ENCODE assay signal across 19 mouse cellular contexts in the genomic region with DNA sequence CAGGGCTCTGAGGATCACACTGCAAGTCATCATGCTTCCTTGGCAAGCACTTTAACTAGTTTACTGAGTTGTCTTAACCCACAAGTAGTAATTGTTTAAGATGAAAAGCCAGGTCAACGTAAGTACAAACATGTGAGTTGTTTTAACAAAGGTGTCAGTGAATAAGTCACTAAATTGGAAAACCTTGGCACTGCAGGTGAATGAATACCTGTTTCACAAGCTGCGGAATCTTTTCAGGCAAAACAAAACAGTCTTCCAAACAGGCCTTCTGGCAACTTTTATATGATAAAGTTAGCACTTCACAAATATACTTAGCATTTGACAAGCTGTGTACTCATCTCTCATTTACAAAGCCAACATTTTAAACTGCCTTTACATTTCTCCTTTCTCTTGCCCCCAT. TPM values are rescaled to one million over a fixed set of nuclear protein-coding genes. Genes with fewer than 3 reads are reported as not detected.
"Had no signal": no experiment of that assay in that cellular context is flagged by ENCODE, and none has a peak within 500 bp of the region (broad histone marks: within the 10 kb centered on the region; RNA-seq: fewer than 3 reads in every experiment).

No protein-coding gene starts in this region.

- DNase-seq: kidney, adult 18-20 months; kidney, postnatal 25 days; liver, embryonic 13.5 days; lung, adult 2 months; lung, postnatal 14 days; lung, postnatal 4 days; midbrain, embryonic 14.5 days; thymus, adult 18-20 months; thymus, postnatal 36 days had no signal

- H3K4me2 ChIP-seq: intestine, embryonic 15.5 days; limb, embryonic 13.5 days; liver, embryonic 13.5 days; midbrain, embryonic 11.5 days had no signal

- H3K4me3 ChIP-seq: intestine, embryonic 15.5 days; limb, embryonic 10.5 days; limb, embryonic 13.5 days; liver, embryonic 13.5 days had no signal

- H3K27me3 ChIP-seq: intestine, embryonic 15.5 days; limb, embryonic 13.5 days; liver, embryonic 13.5 days had no signal

- H3K9me3 ChIP-seq: intestine, embryonic 15.5 days; limb, embryonic 10.5 days; limb, embryonic 13.5 days; liver, embryonic 13.5 days had no signal

- H3K27ac ChIP-seq: intestine, embryonic 15.5 days; limb, embryonic 10.5 days; limb, embryonic 13.5 days had no signal

- H3K36me3 ChIP-seq: intestine, embryonic 15.5 days; limb, embryonic 10.5 days; limb, embryonic 13.5 days; liver, embryonic 13.5 days had no signal

- H3K9ac ChIP-seq: intestine, embryonic 15.5 days; limb, embryonic 13.5 days; liver, embryonic 13.5 days had no signal

- ATAC-seq: hindbrain, embryonic 16.5 days; intestine, embryonic 15.5 days had no signal

- H3K4me1 ChIP-seq: intestine, embryonic 15.5 days; limb, embryonic 10.5 days; limb, embryonic 13.5 days; liver, embryonic 13.5 days had no signal

RNA-seq across cellular contexts. Expression of a gene that starts 15.7 kb away (rescaled TPM):
- polyA plus RNA-seq: intestine, embryonic 15.5 days; limb, embryonic 10.5 days; liver, embryonic 13.5 days; lung, adult 2 months; lung, embryonic 16.5 days; midbrain, embryonic 11.5 days; neural tube, embryonic 14.5 days; small intestine, adult 2 months; spleen, adult 2 months; stomach, embryonic 16.5 days had no signal
